Mouse (Mus musculus): ENCODE results near the gene Cep57. TPM values are rescaled to one million over a fixed set of nuclear protein-coding genes. Genes with fewer than 3 reads are reported as not detected.
"Not testable (repeated sequence)": the region's sequence is repeated elsewhere in the genome, so short reads cannot be mapped to it uniquely, and the experiment has no call there.

Cep57 gene
- polyA plus RNA-seq, 1 experiment, result 23.8 TPM

GRCm38 (mm10) chr9:13794756-13795155, 32.2 kb downstream of the Cep57 start:
- DNase-seq (ENCODE audit: low spot score), result no peak

GRCm38 (mm10) chr9:13794302-13794701, 32.6 kb downstream of the Cep57 start:
- no peak for DNase-seq (ENCODE audit: low spot score)

- DNase-seq (ENCODE audit: low spot score), result not testable (repeated sequence)
Measured at GRCm38 (mm10) chr9:13790864-13791263, 36.0 kb downstream of the Cep57 start.

DNA sequence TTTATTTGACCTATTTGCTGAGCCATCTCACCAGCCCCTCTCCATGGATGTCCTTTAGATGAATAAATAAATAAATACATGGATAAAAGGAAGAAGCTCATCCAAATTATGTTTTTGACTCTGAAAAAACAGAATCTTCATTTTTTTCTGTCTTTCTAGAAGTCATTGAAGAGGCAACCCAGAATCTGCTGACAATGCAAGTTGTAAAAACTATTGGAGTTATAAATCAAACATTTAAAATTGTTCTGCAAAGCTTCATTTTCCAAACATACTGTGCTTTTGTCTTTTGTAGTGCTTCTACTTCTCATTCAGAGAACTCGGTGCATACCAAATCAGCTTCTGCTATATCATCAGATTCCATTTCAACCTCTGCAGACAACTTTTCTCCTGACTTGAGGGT, 44.9 kb downstream of the Cep57 start:
- DNase-seq (ENCODE audit: low spot score), result no peak

- no peak for DNase-seq (ENCODE audit: low spot score)
Measured at GRCm38 (mm10) chr9:13774732-13775131, 52.2 kb downstream of the Cep57 start.

- DNase-seq (ENCODE audit: low spot score), result no peak
Measured at GRCm38 (mm10) chr9:13766570-13766969, 60.3 kb downstream of the Cep57 start.

- no peak for DNase-seq (ENCODE audit: low spot score)
Measured at GRCm38 (mm10) chr9:13765624-13766023, 61.3 kb downstream of the Cep57 start.

- no peak for DNase-seq (ENCODE audit: low spot score)
Measured at GRCm38 (mm10) chr9:13760430-13760829, 66.5 kb downstream of the Cep57 start.

Other genes with a start within 250 kb of the Cep57 start
- gene Mtmr2, start 78.7 kb downstream of the Cep57 start, polyA plus RNA-seq (2012; rRNA removed), result 20.6 and 23.5 TPM in 2 replicates
- 22.2 and 26.3 TPM in 2 replicates for gene Fam76b, start 609 bp upstream of the Cep57 start, polyA plus RNA-seq (2012; rRNA removed)

Data from urinary bladder, adult 2 months (tissue).